Mouse (Mus musculus) hindbrain, embryonic 10.5 days (tissue): Measurements from ENCODE around the gene Gabra1. TPM values are rescaled to one million over a fixed set of nuclear protein-coding genes. Genes with fewer than 3 reads are reported as not detected.

Experiments
- DNase-seq: peaks from one replicate; pipeline ENCODE4 v3.0.0-alpha.2; 2017; ENCODE audit warnings: low spot score
- H3K27ac ChIP-seq: fragments of 300-500 bp; sonication (generic); 2 replicates; pipeline ENCODE4 v1.5.1; 2016; ENCODE audit warnings: mild to moderate bottlenecking, moderate library complexity
- H3K27me3 ChIP-seq: fragments of 300-500 bp; sonication (generic); 2 replicates; pipeline ENCODE4 v1.6.1; 2016; ENCODE audit warnings: mild to moderate bottlenecking; ENCODE audit not compliant: poor library complexity, insufficient read depth, severe bottlenecking
- H3K36me3 ChIP-seq: fragments of 300-500 bp; sonication (generic); 2 replicates; pipeline ENCODE4 v1.6.1; 2016; ENCODE audit warnings: mild to moderate bottlenecking, moderate library complexity
- H3K4me1 ChIP-seq: fragments of 300-500 bp; sonication (generic); replicated peaks from 2 replicates; pipeline ENCODE4 v1.6.1; 2016; ENCODE audit warnings: mild to moderate bottlenecking
- H3K4me3 ChIP-seq: fragments of 300-500 bp; sonication (generic); 2 replicates; pipeline ENCODE4 v1.5.1; 2016; ENCODE audit warnings: mild to moderate bottlenecking, moderate library complexity
- H3K9me3 ChIP-seq: fragments of 300-500 bp; sonication (generic); 2 replicates; pipeline ENCODE4 v1.6.1; 2016; ENCODE audit warnings: mild to moderate bottlenecking, moderate library complexity
- WGBS: fragments of 180-500 bp; shearing (Covaris S2); methylation state at CpG from one replicate; pipeline ENCODE4 v1.1.7; 2016; 5-methylcytosine and 5-hydroxymethylcytosine counted together
- polyA plus RNA-seq: library from polyadenylated mRNA; unstranded; fragments of >200 nt; fragmentation: Nextera tagmentation; extraction: Ambion mirVana; gene quantifications from 2 replicates; pipeline ENCODE4 v1.2.1, GENCODE M21; 2016

The Gabra1 gene
- polyA plus RNA-seq = 0.52 and 0.94 TPM in 2 replicates

DNA sequence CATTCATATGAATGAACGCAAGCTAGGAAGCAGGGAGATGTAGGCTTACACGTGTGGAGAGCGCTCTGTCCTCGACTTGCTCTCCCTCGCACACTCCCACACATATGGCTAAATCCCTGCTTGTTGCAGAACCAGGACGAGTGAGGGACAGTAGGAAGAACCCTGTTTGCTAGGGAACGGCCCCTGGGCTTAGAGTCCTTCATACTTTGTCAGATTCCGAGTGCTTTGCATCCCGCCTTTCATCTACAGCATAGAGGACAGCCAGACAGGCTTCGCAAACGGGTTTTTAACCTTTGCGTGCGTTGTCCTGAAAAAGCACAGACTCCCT is at the start of gene Gabra1:
Gabra1 (minus strand) TSS at position 106 of the 328 bp plus-strand sequence.
- 2% methylated on average over 13 of the region's 13 CpGs for WGBS

DNA sequence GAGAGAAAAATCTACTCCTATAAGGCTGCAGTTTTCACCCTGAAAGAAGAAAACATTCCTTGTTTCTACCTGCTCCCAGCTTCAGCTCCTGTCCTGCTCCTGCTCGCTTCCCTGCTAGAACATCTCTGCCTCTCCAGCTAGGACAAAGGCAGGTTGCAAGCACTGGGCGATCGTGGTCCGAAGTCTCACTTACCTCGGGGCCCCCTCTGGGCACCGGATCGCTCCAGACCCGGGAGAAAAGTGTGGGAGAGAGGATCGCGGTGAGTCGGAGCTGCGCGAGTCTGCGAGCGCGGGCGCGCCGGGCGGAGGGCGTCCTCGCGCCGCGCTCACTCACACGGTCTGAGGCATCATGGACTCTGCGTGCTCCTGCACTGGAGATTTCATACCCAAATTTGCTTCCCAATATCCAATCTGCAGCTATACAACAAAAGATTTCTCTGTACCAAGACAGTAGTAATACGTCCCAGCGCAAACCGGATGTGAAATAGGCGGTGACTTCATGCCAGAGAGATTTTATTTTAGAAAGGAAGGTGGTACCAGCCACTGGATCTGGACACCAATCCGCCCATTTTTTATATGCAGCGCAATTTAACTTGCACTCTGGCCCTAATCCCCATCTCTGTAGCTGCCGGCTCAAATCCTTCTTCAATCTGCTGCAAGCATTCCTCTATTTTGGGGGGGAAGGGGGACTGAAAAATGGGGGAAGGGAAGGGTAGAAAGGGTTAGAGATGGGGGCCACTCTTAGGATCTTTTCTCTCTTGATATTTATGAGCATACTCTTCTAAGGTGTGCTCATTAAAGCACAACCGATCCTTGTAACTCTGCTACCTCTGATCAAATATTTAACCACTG is 531 bp downstream of the Gabra1 start:
- Histone ChIP-seq H3K36me3 (no peaks in the 10 kb centered on the region), H3K4me1 (peaks cover 6% of the 10 kb centered on the region; the same call in 1 of the 2 replicates), H3K27me3 (peaks cover 42% of the 10 kb centered on the region), H3K4me3 (peak overlapping the region; percentile 61), H3K27ac (peak overlapping the region; percentile 76), H3K9me3 (no peaks in the 10 kb centered on the region)
- peak; percentile 57 for DNase-seq
- WGBS = under 1% methylated on average over 35 of the region's 35 CpGs

More for the DNA sequence above, at the start of gene Gabra1:
- H3K4me1 ChIP-seq = peaks cover 6% of the 10 kb centered on the region; the same call in 1 of the 2 replicates
- peak within 1 kb of the TSS; percentile 76 for H3K27ac ChIP-seq
- peaks cover 42% of the 10 kb centered on the region for H3K27me3 ChIP-seq
- no peaks in the 10 kb centered on the region for H3K36me3 ChIP-seq
- peak within 1 kb of the TSS; percentile 61 for H3K4me3 ChIP-seq
- H3K9me3 ChIP-seq = no peaks in the 10 kb centered on the region
- DNase-seq = peak; percentile 42

GRCm38 (mm10) chr11:42181426-42181825 is 1.3 kb downstream of the Gabra1 start:
- Histone ChIP-seq H3K9me3 (no peaks in the 10 kb centered on the region), H3K4me3 (peak overlapping the region; percentile 61), H3K27ac (no peak overlapping the region), H3K27me3 (peaks cover 42% of the 10 kb centered on the region), H3K4me1 (peaks cover 6% of the 10 kb centered on the region; the same call in 1 of the 2 replicates), H3K36me3 (no peaks in the 10 kb centered on the region)
- 21% methylated on average over 5 of the region's 5 CpGs for WGBS
- DNase-seq = peak; percentile 21

GRCm38 (mm10) chr11:42179535-42179934 is 3.2 kb downstream of the Gabra1 start:
- Histone ChIP-seq H3K4me3 (no peak overlapping the region), H3K27ac (no peak overlapping the region), H3K36me3 (no peaks in the 10 kb centered on the region), H3K9me3 (no peaks in the 10 kb centered on the region), H3K4me1 (peaks cover 6% of the 10 kb centered on the region; the same call in 1 of the 2 replicates), H3K27me3 (peaks cover 42% of the 10 kb centered on the region)
- WGBS = 89% methylated on average over 5 of the region's 5 CpGs
- DNase-seq = no peak

GRCm38 (mm10) chr11:42178296-42178695 is 4.4 kb downstream of the Gabra1 start:
- no peak for DNase-seq
- Histone ChIP-seq H3K4me1 (peaks cover 6% of the 10 kb centered on the region; the same call in 1 of the 2 replicates), H3K27ac (no peak overlapping the region), H3K27me3 (peaks cover 34% of the 10 kb centered on the region), H3K9me3 (no peaks in the 10 kb centered on the region), H3K4me3 (no peak overlapping the region), H3K36me3 (no peaks in the 10 kb centered on the region)
- WGBS = 95% methylated on average over 2 of the region's 2 CpGs

DNA sequence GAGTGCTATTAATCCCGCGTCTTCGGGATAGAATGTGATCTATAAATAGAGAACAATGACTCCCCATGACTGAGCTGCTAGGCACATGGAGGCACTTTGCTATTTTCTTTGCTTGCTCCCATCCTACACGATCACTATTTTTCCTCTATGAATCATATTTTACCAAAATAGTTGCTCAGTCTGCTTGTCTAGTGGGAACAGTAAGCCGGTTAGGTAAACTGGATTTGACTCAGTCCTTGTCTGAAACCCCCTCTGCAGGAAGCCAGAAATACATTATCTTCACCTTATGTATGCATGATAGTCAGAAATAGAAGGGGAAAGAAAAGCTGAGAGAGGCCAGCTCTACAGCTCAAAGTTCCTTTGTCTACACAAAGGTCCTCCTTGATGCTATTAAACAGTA is 31.3 kb downstream of the Gabra1 start:
- Histone ChIP-seq H3K4me1 (no peaks in the 10 kb centered on the region), H3K9me3 (no peaks in the 10 kb centered on the region), H3K36me3 (no peaks in the 10 kb centered on the region), H3K27me3 (no peaks in the 10 kb centered on the region), H3K27ac (no peak overlapping the region), H3K4me3 (no peak overlapping the region)
- 94% methylated on average over 5 of the region's 5 CpGs for WGBS
- no peak for DNase-seq

GRCm38 (mm10) chr11:42116931-42117330 is 65.8 kb downstream of the Gabra1 start:
- Histone ChIP-seq H3K4me1 (no peaks in the 10 kb centered on the region), H3K27me3 (no peaks in the 10 kb centered on the region), H3K36me3 (no peaks in the 10 kb centered on the region), H3K4me3 (no peak overlapping the region), H3K27ac (no peak overlapping the region), H3K9me3 (no peaks in the 10 kb centered on the region)
- no peak for DNase-seq
- WGBS = 83% methylated on average over 1 of the region's 1 CpGs

DNA sequence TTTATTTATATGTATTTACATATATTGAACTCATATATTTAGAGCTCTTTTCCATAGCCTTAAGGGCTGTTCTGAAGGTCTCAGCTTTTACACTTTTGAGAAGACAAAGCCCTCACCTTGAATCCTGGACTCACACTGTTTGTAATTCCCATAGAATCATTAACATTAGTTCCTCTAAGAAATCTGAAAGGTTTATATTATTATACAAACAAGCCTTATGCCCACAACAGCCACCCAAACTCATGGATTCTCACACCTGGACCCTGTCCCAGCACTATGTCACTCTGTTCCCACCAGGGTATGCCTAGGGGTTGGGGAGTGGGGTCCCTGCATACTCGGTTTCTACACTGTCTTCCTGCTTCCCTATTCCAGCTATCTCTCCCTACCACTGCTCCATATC is 72.7 kb downstream of the Gabra1 start:
- no peak overlapping the region for H3K27ac ChIP-seq
- H3K27me3 ChIP-seq = no peaks in the 10 kb centered on the region
- H3K36me3 ChIP-seq = no peaks in the 10 kb centered on the region
- no peaks in the 10 kb centered on the region for H3K9me3 ChIP-seq
- H3K4me3 ChIP-seq = no peak overlapping the region
- DNase-seq = no peak
- WGBS = 54% methylated on average over 1 of the region's 1 CpGs
- no peaks in the 10 kb centered on the region for H3K4me1 ChIP-seq

DNA sequence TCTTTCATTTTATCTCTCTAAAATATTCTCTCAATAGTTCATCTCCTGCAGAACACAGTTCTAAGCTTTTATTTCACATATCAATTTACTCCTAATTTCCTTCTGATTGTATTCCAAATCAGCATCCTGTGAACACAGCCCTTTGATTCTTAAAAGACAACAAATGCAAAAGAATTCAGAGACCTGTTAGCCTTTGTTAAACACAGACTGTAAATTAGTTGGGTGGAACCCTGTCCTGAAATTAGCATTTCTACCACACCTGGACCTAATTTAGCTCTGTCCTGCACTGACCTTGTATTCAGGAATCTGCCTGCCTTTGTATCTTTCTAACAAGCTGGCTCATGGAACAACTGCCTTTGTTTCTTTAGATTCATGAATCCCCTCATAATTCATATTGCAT is 73.1 kb downstream of the Gabra1 start:
- H3K4me1 ChIP-seq = no peaks in the 10 kb centered on the region
- DNase-seq = no peak
- H3K36me3 ChIP-seq = no peaks in the 10 kb centered on the region
- H3K27me3 ChIP-seq = no peaks in the 10 kb centered on the region
- H3K9me3 ChIP-seq = no peaks in the 10 kb centered on the region
- no peak overlapping the region for H3K27ac ChIP-seq
- no peak overlapping the region for H3K4me3 ChIP-seq

DNA sequence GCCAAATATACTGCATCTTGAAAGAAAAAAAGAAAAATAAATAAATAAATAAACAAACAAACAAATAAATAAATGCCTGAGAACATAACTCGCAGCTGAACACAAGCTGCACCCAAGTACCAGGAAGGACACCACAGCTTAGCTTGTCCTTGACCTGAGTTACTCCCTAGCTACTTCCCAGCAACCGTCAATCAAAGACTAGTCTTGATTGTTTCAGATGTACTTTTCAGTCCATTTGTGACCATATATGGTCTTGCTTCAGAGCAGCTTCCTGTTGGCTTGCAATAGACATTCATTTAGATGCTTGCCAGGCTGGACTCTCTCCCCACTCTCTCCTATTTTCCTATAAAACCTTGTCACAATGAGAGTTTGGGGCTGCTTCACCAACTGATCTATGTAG is 87.2 kb downstream of the Gabra1 start:
- no peaks in the 10 kb centered on the region for H3K9me3 ChIP-seq
- H3K36me3 ChIP-seq = no peaks in the 10 kb centered on the region
- no peak overlapping the region for H3K27ac ChIP-seq
- no peak overlapping the region for H3K4me3 ChIP-seq
- H3K4me1 ChIP-seq = no peaks in the 10 kb centered on the region
- no peak for DNase-seq
- H3K27me3 ChIP-seq = no peaks in the 10 kb centered on the region
- 89% methylated on average over 2 of the region's 2 CpGs for WGBS

Other genes starting within 250 kb of the Gabra1 start
- gene Gabrg2, start 182.1 kb downstream of the Gabra1 start, polyA plus RNA-seq = 2.8 and 12.1 TPM in 2 replicates
- gene Gabra6, start 138.1 kb upstream of the Gabra1 start, polyA plus RNA-seq = not detected in 2 replicates
- gene Gabrb2, start 236.8 kb upstream of the Gabra1 start, polyA plus RNA-seq = 2.7 and 3.7 TPM in 2 replicates